Mouse (Mus musculus): ENCODE results near the gene Wars. TPM values are rescaled to one million over a fixed set of nuclear protein-coding genes. Genes with fewer than 3 reads are reported as not detected.
A peak's percentile ranks its signal among the peaks of the same experiment; 100 is the strongest.

The Wars gene
- total RNA-seq (2021), result 10 to 100 TPM; 29.1 to 41.2 TPM
- long read RNA-seq, experiment 1, transcript Wars-201 (10 exons, 2,831 nt), result major isoform, 44 of 60 reads
- long read RNA-seq, experiment 1, partial matches to known transcripts, result 2 of 60 reads
- long read RNA-seq, experiment 1, other reads (novel, unspliced or antisense), result 13 of 60 reads
- long read RNA-seq, experiment 2, transcript Wars-201 (10 exons, 2,831 nt), result major isoform, 15 of 24 reads
- long read RNA-seq, experiment 2, partial matches to known transcripts, result 4 of 24 reads
- long read RNA-seq, experiment 2, other reads (novel, unspliced or antisense), result 4 of 24 reads

DNA sequence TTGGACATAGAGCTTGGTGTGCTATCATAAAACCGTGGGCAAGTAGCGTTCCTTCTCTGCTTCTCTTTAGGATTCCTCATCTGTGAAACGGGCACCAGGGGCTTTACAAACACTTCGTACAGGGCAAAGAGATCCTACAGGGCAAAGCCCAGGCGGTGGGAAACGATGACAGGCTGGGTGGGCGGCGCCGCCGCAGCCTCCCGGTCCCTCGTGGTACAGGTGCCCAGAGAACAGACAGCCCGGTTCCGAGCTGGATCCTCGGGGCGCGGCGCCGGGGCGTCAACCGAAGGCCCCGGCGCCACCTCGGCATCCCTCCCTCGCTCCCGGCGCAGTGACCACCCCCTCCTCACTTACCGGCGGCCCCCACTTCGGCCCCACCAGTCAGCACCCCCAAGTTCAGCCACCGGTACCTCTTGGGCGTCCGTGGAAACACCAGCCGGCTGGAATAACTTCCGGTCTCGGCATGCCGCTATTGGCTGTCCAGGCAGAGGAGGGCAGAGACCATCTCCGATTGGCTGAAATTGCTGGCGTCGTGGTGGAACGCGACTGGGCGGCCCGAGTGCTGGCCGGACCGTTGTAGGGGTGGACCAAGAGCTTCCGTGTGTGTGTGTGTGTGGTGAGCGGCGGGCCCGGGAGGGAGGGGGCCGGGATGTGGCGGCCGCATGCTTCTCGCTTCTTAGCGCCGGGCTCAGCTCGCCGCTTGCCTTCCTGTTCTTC is at the start of gene Wars:
Gene Wars, minus strand, starts transcription at position 460 of the 717 bp plus-strand sequence.
- DNase-seq, result peak; percentile 96 to 98

DNA sequence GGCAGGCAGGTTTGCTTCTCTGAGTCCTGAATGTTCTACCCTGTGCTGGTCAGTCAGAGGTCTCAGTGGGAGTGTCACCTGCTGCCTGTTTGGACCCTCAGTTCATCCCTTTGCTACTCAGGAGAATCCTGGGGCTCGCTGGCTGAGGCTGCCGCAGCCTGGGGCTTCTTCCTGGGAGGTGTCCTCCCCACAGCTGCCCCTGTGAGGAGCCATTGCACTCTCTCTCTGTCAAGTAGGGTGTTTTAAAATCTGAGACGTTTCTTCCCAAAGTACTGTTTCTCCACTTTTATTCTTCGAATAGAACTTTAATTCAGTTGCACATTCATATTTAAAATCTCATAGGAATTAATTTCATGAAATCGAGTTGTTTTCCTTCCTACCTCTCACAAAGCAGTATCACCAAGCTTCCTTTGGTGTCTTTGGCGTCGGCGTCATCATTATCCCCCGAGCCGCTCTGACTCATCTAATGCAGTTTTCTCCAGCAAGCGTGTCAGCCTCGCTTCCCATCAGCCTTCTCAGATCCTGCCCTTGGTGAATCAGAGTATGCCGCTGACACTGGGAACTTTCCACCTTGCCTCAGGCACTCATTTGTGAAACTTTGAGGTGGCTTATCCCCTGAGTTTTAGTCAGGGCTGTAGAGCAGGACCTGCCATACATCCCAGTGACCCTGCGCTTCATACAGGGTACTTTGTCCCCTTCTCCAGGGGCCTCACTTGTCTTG is 48.4 kb upstream of the Wars start:
- no peak for DNase-seq

- DNase-seq, result no peak
Measured at GRCm38 (mm10) chr12:108941282-108941681, 47.3 kb upstream of the Wars start.

DNA sequence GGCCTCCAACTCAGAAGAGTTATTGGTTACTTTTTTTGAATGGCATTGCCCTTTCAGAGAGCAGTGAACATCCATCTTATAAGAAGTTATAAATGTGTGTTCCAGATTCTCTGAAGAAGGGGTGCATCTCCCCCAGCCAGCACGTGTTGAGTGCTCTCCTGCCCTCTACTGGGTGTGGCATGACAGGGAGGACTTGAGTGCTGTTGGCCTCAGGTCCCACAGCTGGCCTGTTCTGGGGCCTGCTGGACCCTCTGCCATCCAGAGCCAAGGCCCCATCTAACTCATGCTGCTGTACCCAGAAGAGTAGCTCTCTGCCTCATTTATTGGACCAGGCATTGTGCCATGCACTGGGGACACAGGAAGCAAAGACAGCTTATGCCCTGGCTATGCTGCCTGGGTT is 46.3 kb upstream of the Wars start:
- no peak for DNase-seq

DNA sequence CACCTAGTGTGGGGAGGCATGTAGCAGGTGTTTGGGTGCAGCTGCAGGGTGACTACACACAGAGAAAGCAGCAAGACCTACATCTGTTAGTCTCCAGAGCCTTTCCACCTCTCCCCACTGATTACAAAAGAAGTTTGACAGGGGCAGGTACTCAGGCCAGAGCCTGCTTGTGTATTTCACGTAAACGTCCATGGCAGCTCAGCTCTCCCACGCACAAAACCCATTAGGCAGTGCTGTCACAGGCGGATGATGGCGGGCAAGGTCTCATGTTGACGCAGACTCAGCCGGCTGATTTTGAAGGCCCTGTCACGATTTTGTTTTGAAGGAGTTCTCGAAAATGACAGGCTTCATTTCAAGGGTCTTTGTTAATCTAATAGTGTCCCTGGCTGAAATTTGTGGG is 45.3 kb upstream of the Wars start:
- no peak for DNase-seq

DNA sequence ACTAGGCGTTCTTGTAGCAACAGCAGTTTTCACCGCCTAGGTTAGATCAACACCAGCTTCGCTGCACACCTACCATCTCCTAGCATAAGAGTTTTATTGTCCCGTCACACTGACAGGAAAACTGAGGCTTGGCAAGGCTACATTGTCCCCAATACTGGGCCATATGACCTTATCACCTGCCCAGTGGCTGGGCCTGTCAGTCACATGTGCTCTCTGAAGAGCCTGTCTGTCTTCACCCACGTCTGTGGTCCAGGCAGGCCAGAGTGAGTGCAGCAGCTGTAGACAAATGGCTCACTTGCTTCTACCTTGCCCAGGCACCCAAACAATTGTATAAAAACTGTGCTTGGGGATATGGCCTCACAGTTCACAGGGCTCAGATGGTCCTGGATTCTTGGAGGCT is 44.9 kb upstream of the Wars start:
- DNase-seq, result no peak

- no peak for DNase-seq
Measured at GRCm38 (mm10) chr12:108937506-108937905, 43.5 kb upstream of the Wars start.

DNA sequence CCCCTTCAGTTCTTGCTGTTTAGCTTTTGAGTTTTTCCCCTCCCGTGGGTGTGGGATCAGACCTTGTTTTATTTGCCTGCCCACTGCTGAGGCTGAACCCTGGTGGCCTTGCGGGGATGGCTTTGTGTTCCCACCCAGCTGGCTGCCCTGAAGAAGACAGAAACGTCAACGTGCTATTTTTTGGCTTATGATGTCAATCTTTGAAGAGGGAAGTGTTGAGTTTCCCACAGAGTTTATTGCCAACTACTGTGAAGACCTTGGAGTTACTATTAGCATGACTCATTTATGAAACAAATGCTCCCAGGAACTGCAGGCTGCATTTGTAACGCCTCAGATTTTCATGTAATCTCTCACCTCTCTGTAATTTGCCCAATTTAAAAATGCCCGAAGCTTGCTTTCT is 42.9 kb upstream of the Wars start:
- DNase-seq, result peak; percentile 35 to 60

GRCm38 (mm10) chr12:108934231-108934630 is 40.3 kb upstream of the Wars start:
- DNase-seq, result peak in 1 of 2 experiments; percentile 46

DNA sequence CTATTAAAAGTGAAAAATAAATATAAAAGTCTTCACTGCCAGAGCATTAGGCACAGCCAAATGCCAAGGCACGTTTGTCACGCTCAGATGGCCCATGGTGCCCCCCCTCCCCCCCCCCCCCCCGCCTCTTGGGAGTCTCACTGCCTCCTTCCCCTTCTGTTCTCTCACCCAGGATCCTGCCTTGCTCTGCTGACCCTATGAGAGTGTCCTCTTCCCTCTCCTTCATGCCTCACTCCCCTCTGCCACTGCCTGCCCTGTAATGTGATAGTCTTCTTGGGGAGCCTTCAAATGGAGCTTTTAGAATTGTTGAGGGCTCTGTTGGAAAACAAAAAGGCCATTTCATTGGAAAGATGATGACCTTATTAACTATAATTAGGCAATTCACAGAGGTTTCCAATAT is 38.1 kb upstream of the Wars start:
- DNase-seq, result no peak

- DNase-seq, result no peak
Measured at GRCm38 (mm10) chr12:108931341-108932053, 37.5 kb upstream of the Wars start.

DNA sequence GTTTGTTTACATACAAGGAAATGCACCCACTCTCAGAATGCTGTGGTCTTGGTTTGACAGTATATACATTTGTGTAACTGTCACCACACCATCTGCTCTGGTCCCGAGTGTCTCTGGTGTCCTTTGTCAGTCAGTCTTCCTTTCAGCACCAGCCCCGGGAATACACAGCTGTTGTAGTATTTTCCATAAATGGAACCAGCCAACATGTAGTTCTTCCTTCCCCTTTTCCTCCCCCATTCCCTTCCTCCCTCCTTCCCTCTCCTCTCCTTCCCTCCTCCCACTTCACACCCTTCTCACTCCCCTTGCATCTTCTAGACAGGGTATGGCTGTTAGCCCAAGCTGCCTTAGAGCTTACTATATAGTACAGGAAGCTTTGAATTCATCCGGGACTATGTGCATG is 35.5 kb upstream of the Wars start:
- no peak for DNase-seq

GRCm38 (mm10) chr12:108928249-108928648 is 34.3 kb upstream of the Wars start:
- DNase-seq, result no peak

- DNase-seq, result no peak
Measured at GRCm38 (mm10) chr12:108926606-108927111, 32.7 kb upstream of the Wars start.

DNA sequence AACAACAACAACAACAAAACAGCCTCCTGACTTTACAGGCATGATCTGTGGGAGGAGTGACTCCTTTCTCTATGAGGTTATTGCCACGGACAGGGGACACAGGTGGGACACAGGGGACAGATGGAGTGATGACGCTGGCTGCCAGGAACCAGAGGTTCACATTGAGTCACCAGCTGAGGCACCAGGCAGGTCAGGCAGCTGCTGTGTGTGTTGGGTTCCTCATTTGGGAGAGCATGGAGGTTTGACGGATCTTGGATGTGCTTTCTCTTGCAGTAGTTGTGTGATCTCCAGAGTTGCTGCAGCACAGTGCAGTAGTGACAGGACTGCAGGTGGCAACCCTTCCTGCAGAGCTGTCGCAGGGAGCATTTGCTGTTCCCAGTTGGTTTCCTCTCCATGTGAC is 24.8 kb upstream of the Wars start:
- DNase-seq, result no peak

DNA sequence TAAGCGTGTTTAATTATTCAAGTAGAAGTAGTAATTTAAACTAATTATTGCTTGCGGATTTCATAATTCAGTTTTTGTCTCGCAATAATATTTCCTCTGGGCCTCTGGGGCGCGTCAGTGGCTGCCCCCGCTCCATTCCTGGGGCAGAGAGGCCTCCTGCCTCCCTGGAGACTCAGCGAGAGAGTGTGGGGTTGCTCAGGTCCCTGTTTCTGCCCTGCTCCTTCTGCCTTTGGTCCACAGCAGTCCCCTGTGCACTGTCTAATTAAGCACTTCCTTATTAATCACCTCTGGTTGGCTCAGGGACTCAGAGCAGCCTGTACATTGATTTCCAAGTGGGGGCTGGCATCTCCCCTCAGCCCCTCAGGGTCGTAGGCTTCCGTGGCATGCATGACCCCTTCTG is 23.5 kb upstream of the Wars start:
- DNase-seq, result no peak

DNA sequence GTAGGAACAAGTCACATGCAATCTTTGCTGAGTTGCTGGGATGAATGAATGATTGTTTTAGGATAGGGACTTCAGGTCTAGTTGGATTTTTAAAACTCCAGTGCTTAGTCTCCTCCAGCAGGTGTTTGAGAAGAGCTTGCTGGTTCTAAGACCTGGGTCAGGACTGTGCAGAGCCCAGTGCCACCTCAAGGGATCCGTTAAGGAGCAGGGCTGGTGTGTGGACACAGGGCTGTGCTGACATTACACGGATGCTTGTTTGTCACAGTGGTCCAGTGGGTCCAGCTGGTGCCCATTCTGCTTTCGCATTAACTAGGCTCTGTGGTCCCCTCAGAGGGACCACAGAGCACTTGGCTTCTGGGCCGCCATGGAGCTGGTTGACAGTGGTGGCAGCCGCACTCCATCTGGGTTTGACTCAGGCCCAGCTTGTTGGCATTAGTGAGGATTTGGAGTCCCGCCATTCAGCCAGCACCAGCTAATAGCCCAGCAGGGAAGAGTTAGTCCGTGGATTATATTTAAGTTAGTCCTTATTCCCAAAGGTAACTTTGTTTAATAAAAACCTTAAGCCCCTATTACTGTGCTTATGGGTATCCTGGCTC is 22.6 kb upstream of the Wars start:
- DNase-seq, result peak in 1 of 2 experiments; percentile 26

DNA sequence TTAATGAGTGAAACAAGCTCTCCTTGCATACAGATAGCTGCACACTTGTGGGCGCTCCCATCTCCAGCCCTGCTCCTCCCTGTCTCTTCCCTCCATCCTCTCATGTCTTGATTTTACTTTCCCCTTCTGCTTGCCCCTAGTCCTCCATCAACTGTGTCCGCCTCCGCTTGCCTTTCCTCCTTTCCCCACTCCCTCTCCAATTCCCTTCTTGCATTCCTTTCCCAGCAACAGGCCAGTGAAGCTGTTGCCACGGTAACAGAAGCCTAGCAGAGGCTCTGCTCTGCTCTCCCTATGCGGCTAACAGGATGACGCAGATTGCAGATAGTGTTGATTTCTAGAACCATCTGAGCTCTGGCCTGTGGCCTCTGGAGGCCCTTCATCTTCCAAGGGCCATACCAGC is 21.9 kb upstream of the Wars start:
- peak in 1 of 2 experiments; percentile 48 for DNase-seq

DNA sequence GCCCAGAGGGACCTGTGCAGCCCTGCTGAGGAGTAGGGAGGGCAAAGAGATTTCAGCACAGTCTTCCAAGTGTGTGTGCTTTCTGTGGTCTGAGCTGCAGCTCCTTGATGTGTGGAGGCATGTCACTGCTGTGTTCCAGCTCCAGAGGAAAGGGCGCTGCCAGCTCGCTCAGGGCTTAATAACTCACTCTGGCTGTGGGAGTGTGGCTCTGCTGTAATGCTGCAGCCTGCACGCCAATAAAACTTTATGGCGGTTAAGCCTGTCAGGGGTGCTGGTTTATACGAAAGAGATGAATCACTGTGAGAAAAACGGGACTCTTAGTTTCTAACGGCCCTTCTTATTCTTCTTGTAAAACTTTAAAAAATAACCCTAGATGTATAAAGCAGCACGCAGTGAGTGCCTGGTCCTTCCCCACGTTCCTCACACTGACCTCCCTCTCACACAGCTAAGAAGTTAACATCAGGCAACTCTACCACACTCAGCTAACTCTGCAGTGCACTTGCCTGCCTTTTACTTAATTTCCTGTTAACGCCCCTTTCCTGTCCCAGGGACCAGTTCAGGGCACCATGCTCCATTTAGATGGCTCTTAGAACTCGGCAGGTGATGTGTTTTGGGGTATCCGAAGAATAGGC is 20.9 kb upstream of the Wars start:
- DNase-seq, result no peak

DNA sequence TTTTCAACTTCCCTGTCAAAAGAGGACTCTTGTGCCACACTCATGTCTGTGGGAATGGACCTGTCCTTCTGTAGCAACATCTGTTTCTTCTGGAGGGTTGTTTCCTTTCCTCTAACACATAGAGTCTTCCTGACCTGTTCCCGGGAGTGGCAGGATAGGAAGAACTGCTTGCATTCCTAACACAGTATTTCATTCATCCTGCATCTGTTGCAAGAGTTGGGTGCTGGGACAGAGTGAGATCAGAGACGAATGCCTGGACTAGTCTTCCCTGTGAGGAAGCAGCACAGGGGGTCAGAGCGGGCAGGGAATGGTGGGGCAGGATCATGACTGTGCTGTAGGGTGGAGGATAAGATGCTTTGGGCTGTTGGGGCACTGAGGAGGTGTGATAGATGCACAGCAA is 20.2 kb upstream of the Wars start:
- DNase-seq, result no peak

GRCm38 (mm10) chr12:108912442-108912841 is 18.5 kb upstream of the Wars start:
- no peak for DNase-seq
